Mouse (Mus musculus) heart, embryonic 15.5 days (tissue): ENCODE measurements at regions not wholly inside any gene's neighbourhood (a gene's known extent, or its start where the extent isn't known, plus 50 kb on each side); places are given as distances from the start of the nearest gene placed in this dataset.

Experiments used
- ATAC-seq: fragments of 200-750 bp; cut with Nextera tagmentation; replicated peaks from 2 replicates; pipeline ENCODE4 v1.8.0; 2017; ENCODE audit warnings: low read depth, moderate TSS enrichment; ENCODE audit not compliant: insufficient number of reproducible peaks, insufficient read depth, low FRiP score
- H3K27ac ChIP-seq: fragments of 300-500 bp; sonication (generic); 2 replicates; pipeline ENCODE4 v1.5.1; 2015; ENCODE audit warnings: mild to moderate bottlenecking, inconsistent platforms
- H3K27me3 ChIP-seq: fragments of 300-500 bp; sonication (generic); 2 replicates; pipeline ENCODE4 v1.6.1; 2015; ENCODE audit warnings: inconsistent platforms
- H3K36me3 ChIP-seq: fragments of 300-500 bp; sonication (generic); 2 replicates; pipeline ENCODE4 v1.6.1; 2015; ENCODE audit warnings: mild to moderate bottlenecking, inconsistent platforms
- H3K4me1 ChIP-seq: fragments of 300-500 bp; sonication (generic); replicated peaks from 2 replicates; pipeline ENCODE4 v1.6.1; 2015; ENCODE audit warnings: inconsistent platforms
- H3K4me2 ChIP-seq: fragments of 300-500 bp; sonication (generic); 2 replicates; pipeline ENCODE4 v1.6.1; 2015; ENCODE audit warnings: inconsistent platforms, mild to moderate bottlenecking, moderate library complexity
- H3K4me3 ChIP-seq: fragments of 300-500 bp; sonication (generic); 2 replicates; pipeline ENCODE4 v1.5.1; 2015; ENCODE audit warnings: mild to moderate bottlenecking, inconsistent platforms
- H3K9ac ChIP-seq: fragments of 300-500 bp; sonication (generic); 2 replicates; pipeline ENCODE4 v1.6.1; 2015; ENCODE audit warnings: mild to moderate bottlenecking, inconsistent platforms
- H3K9me3 ChIP-seq: fragments of 300-500 bp; sonication (generic); replicated peaks from 2 replicates; pipeline ENCODE4 v1.6.1; 2016; ENCODE audit warnings: inconsistent platforms
- WGBS: fragments of 180-500 bp; shearing (Covaris S2); methylation state at CpG from one replicate; pipeline ENCODE4 v1.1.7; 2015; ENCODE audit warnings: mixed read lengths; 5-methylcytosine and 5-hydroxymethylcytosine counted together

GRCm38 (mm10) chr6:100923070-100923469, 89.6 kb downstream of the Ppp4r2 start:
- Histone ChIP-seq H3K27me3 (no peaks in the 10 kb centered on the region), H3K4me3 (no peak overlapping the region), H3K4me2 (no peak overlapping the region), H3K9ac (no peak overlapping the region), H3K27ac (no peak overlapping the region), H3K36me3 (no peaks in the 10 kb centered on the region), H3K9me3 (no peaks in the 10 kb centered on the region), H3K4me1 (peaks cover 2% of the 10 kb centered on the region; the same call in 1 of the 2 replicates)
- 73% methylated on average over 7 of the region's 7 CpGs for WGBS
- no peak for ATAC-seq

- no peak overlapping the region for H3K9ac ChIP-seq
- 35% methylated on average over 4 of the region's 4 CpGs for WGBS
- ATAC-seq, result no peak
- no peaks in the 10 kb centered on the region for H3K9me3 ChIP-seq
- no peak overlapping the region for H3K27ac ChIP-seq
- no peak overlapping the region for H3K4me3 ChIP-seq
- H3K4me2 ChIP-seq, result no peak overlapping the region
- H3K27me3 ChIP-seq, result no peaks in the 10 kb centered on the region
- H3K4me1 ChIP-seq, result peaks cover 4% of the 10 kb centered on the region; the same call in 1 of the 2 replicates
- H3K36me3 ChIP-seq, result no peaks in the 10 kb centered on the region
Measured at GRCm38 (mm10) chr6:100923686-100924085, 90.3 kb downstream of the Ppp4r2 start.

- H3K27me3 ChIP-seq, result no peaks in the 10 kb centered on the region
- H3K9me3 ChIP-seq, result no peaks in the 10 kb centered on the region
- 0 out of 2 replicates have a peak, but pooled peaks have one; percentile 18 for ATAC-seq
- H3K4me2 ChIP-seq, result peak overlapping the region; percentile 38; the same call in 1 of the 2 replicates
- no peaks in the 10 kb centered on the region for H3K36me3 ChIP-seq
- H3K4me1 ChIP-seq, result peaks cover 17% of the 10 kb centered on the region
- peak overlapping the region; percentile 20; the same call in 1 of the 2 replicates for H3K27ac ChIP-seq
- WGBS, result 39% methylated on average over 16 of the region's 16 CpGs
- no peak overlapping the region for H3K4me3 ChIP-seq
- no peak overlapping the region for H3K9ac ChIP-seq
Measured at GRCm38 (mm10) chr6:100928791-100929758, 95.7 kb downstream of the Ppp4r2 start.

GRCm38 (mm10) chr6:100929759-100930358, 96.4 kb downstream of the Ppp4r2 start:
- no peak for ATAC-seq
- peaks cover 17% of the 10 kb centered on the region for H3K4me1 ChIP-seq
- no peak overlapping the region for H3K4me3 ChIP-seq
- 0 out of 2 replicates have a peak overlapping the region, but pooled peaks have one; percentile 20 for H3K27ac ChIP-seq
- H3K9me3 ChIP-seq, result no peaks in the 10 kb centered on the region
- 0 out of 2 replicates have a peak overlapping the region, but pooled peaks have one; percentile 38 for H3K4me2 ChIP-seq
- WGBS, result 14% methylated on average over 10 of the region's 10 CpGs
- no peaks in the 10 kb centered on the region for H3K27me3 ChIP-seq
- H3K9ac ChIP-seq, result no peak overlapping the region
- no peaks in the 10 kb centered on the region for H3K36me3 ChIP-seq

GRCm38 (mm10) chr6:100930706-100931105, 97.3 kb downstream of the Ppp4r2 start:
- H3K4me2 ChIP-seq, result no peak overlapping the region
- no peaks in the 10 kb centered on the region for H3K9me3 ChIP-seq
- H3K27ac ChIP-seq, result no peak overlapping the region
- no peaks in the 10 kb centered on the region for H3K36me3 ChIP-seq
- H3K4me3 ChIP-seq, result no peak overlapping the region
- H3K27me3 ChIP-seq, result no peaks in the 10 kb centered on the region
- H3K4me1 ChIP-seq, result peaks cover 17% of the 10 kb centered on the region
- no peak for ATAC-seq
- no peak overlapping the region for H3K9ac ChIP-seq
- WGBS, result 74% methylated on average over 6 of the region's 6 CpGs

- no peak overlapping the region for H3K27ac ChIP-seq
- WGBS, result 88% methylated on average over 5 of the region's 5 CpGs
- ATAC-seq, result no peak
- H3K9ac ChIP-seq, result no peak overlapping the region
- peaks cover 11% of the 10 kb centered on the region for H3K4me1 ChIP-seq
- no peaks in the 10 kb centered on the region for H3K27me3 ChIP-seq
- no peaks in the 10 kb centered on the region for H3K9me3 ChIP-seq
- no peaks in the 10 kb centered on the region for H3K36me3 ChIP-seq
- H3K4me2 ChIP-seq, result no peak overlapping the region
- H3K4me3 ChIP-seq, result no peak overlapping the region
Measured at GRCm38 (mm10) chr6:100934424-100934823, 101.0 kb downstream of the Ppp4r2 start.

- no peak overlapping the region for H3K4me3 ChIP-seq
- peaks cover 4% of the 10 kb centered on the region; the same call in 1 of the 2 replicates for H3K4me1 ChIP-seq
- no peaks in the 10 kb centered on the region for H3K9me3 ChIP-seq
- H3K27me3 ChIP-seq, result no peaks in the 10 kb centered on the region
- ATAC-seq, result no peak
- WGBS, result 93% methylated on average over 1 of the region's 1 CpGs
- no peaks in the 10 kb centered on the region for H3K36me3 ChIP-seq
- H3K27ac ChIP-seq, result no peak overlapping the region
- no peak overlapping the region for H3K9ac ChIP-seq
- no peak overlapping the region for H3K4me2 ChIP-seq
Measured at GRCm38 (mm10) chr6:100937802-100938201, 104.4 kb downstream of the Ppp4r2 start.

GRCm38 (mm10) chr6:100938376-100938775, 105.0 kb downstream of the Ppp4r2 start:
- Histone ChIP-seq H3K4me2 (0 out of 2 replicates have a peak overlapping the region, but pooled peaks have one; percentile 24), H3K27ac (0 out of 2 replicates have a peak overlapping the region, but pooled peaks have one; percentile 12), H3K36me3 (no peaks in the 10 kb centered on the region), H3K27me3 (no peaks in the 10 kb centered on the region), H3K9ac (no peak overlapping the region), H3K4me1 (peaks cover 4% of the 10 kb centered on the region; the same call in 1 of the 2 replicates), H3K4me3 (no peak overlapping the region), H3K9me3 (no peaks in the 10 kb centered on the region)
- no peak for ATAC-seq
- WGBS, result 74% methylated on average over 11 of the region's 11 CpGs

GRCm38 (mm10) chr6:100939042-100939441, 105.6 kb downstream of the Ppp4r2 start:
- Histone ChIP-seq H3K4me3 (no peak overlapping the region), H3K27ac (no peak overlapping the region), H3K9ac (no peak overlapping the region), H3K36me3 (no peaks in the 10 kb centered on the region), H3K27me3 (no peaks in the 10 kb centered on the region), H3K9me3 (no peaks in the 10 kb centered on the region), H3K4me1 (peaks cover 4% of the 10 kb centered on the region; the same call in 1 of the 2 replicates), H3K4me2 (0 out of 2 replicates have a peak overlapping the region, but pooled peaks have one; percentile 24)
- ATAC-seq, result no peak
- 37% methylated on average over 12 of the region's 12 CpGs for WGBS

- H3K9ac ChIP-seq, result no peak overlapping the region
- H3K9me3 ChIP-seq, result no peaks in the 10 kb centered on the region
- peaks cover 4% of the 10 kb centered on the region; the same call in 1 of the 2 replicates for H3K4me1 ChIP-seq
- no peak overlapping the region for H3K27ac ChIP-seq
- no peak overlapping the region for H3K4me2 ChIP-seq
- H3K27me3 ChIP-seq, result no peaks in the 10 kb centered on the region
- no peak for ATAC-seq
- 82% methylated on average over 5 of the region's 5 CpGs for WGBS
- H3K36me3 ChIP-seq, result no peaks in the 10 kb centered on the region
- no peak overlapping the region for H3K4me3 ChIP-seq
Measured at GRCm38 (mm10) chr6:100939766-100940165, 106.3 kb downstream of the Ppp4r2 start.

GRCm38 (mm10) chr6:100941686-100942085, 108.3 kb downstream of the Ppp4r2 start:
- WGBS, result 57% methylated on average over 2 of the region's 2 CpGs
- H3K4me2 ChIP-seq, result no peak overlapping the region
- no peaks in the 10 kb centered on the region for H3K27me3 ChIP-seq
- H3K4me1 ChIP-seq, result peaks cover 4% of the 10 kb centered on the region; the same call in 1 of the 2 replicates
- H3K36me3 ChIP-seq, result no peaks in the 10 kb centered on the region
- no peak for ATAC-seq
- no peak overlapping the region for H3K4me3 ChIP-seq
- no peaks in the 10 kb centered on the region for H3K9me3 ChIP-seq
- H3K27ac ChIP-seq, result no peak overlapping the region
- H3K9ac ChIP-seq, result no peak overlapping the region
